Mouse (Mus musculus): Measurements from ENCODE around the gene Lrrc36. TPM values are rescaled to one million over a fixed set of nuclear protein-coding genes. Genes with fewer than 3 reads are reported as not detected.

Lrrc36 gene
- total and polyA plus RNA-seq, 3 experiments: 0.19 to 0.34 (median 0.26) TPM

GRCm38 (mm10) chr8:105475254-105475653 lies 61.9 kb downstream of the Lrrc36 start:
- H3K79me2 ChIP-seq (replicated peaks; ENCODE audit: control insufficient read depth, extremely low read depth, insufficient read depth, poor library complexity, severe bottlenecking): no peaks in the 10 kb centered on the region
- no peaks in the 10 kb centered on the region for H3K4me1 ChIP-seq (ENCODE audit: control insufficient read depth in 1 of 2, insufficient read depth in 2 of 2)
- no peak for TF ChIP-seq CHD2 (IDR thresholded peaks at IDR 0.05; ENCODE audit: low read length)
- TF ChIP-seq JUND (conservative IDR thresholded peaks at IDR 0.05; ENCODE audit: low read depth, low read length): no peak
- no peak for TF ChIP-seq MYC (IDR thresholded peaks at IDR 0.05; ENCODE audit: low read depth, low read length)
- TF ChIP-seq MEF2A (IDR thresholded peaks at IDR 0.05; ENCODE audit: borderline replicate concordance, low read depth, low read length): no peak
- no peak for TF ChIP-seq MAZ (IDR thresholded peaks at IDR 0.05; ENCODE audit: low read depth, low read length)
- no peak for TF ChIP-seq MAFK (IDR thresholded peaks at IDR 0.05; ENCODE audit: insufficient replicate concordance, low read length)
- no peak for TF ChIP-seq NRF1 (IDR thresholded peaks at IDR 0.05; ENCODE audit: low read depth, low read length)
- TF ChIP-seq ZKSCAN1 (IDR thresholded peaks at IDR 0.05; ENCODE audit: borderline replicate concordance, low read depth, low read length): no peak
- H3K36me3 ChIP-seq (replicated peaks in 1 of 2; ENCODE audit: control insufficient read depth in 1 of 2, insufficient read depth in 1 of 2, low read length in 1 of 2): peaks cover 0 to 27% of the 10 kb centered on the region in 2 experiments
- in situ Hi-C loops (cut with MboI; ENCODE audit: low pct_ligation_motif_present, low pct_unique_long_range_greater_than_20kb, low sequenced_read_pairs) (loop anchor here (10.0 kb wide), 1 partner anchor 110 kb away; no protein-coding TSS in a partner anchor), dilution Hi-C loops (cut with MboI; ENCODE audit: extremely low pct_ligation_motif_present, extremely low pct_unique_long_range_greater_than_20kb, low sequenced_read_pairs) (no loop called here)
- H3K27me3 ChIP-seq (replicated peaks): no peaks in the 10 kb centered on the region
- H3K9me3 ChIP-seq (replicated peaks; ENCODE audit: low read length): no peaks in the 10 kb centered on the region
- no peak overlapping the region for H3K4me3 ChIP-seq (replicated peaks in 1 of 3; ENCODE audit: low read depth in 2 of 3, low read length in 2 of 3, poor library complexity in 1 of 3)
- no peak overlapping the region for H3K4me2 ChIP-seq (ENCODE audit: insufficient read depth, low read depth, poor library complexity, severe bottlenecking)
- DNase-seq (ENCODE audit: extremely low read depth): no peak
- H3K9ac ChIP-seq (ENCODE audit: insufficient read depth, low read depth): no peak overlapping the region
- no peak overlapping the region for H3K27ac ChIP-seq (ENCODE audit: insufficient read depth, low read depth)

GRCm38 (mm10) chr8:105475742-105476141 lies 62.4 kb downstream of the Lrrc36 start:
- Histone ChIP-seq H3K4me1 (ENCODE audit: control insufficient read depth in 1 of 2, insufficient read depth in 2 of 2) (no peaks in the 10 kb centered on the region), H3K27me3 (replicated peaks) (no peaks in the 10 kb centered on the region), H3K79me2 (replicated peaks; ENCODE audit: control insufficient read depth, extremely low read depth, insufficient read depth, poor library complexity, severe bottlenecking) (no peaks in the 10 kb centered on the region), H3K36me3 (replicated peaks in 1 of 2; ENCODE audit: control insufficient read depth in 1 of 2, insufficient read depth in 1 of 2, low read length in 1 of 2) (peaks cover 0 to 27% of the 10 kb centered on the region in 2 experiments), H3K4me3 (replicated peaks in 1 of 3; ENCODE audit: low read depth in 2 of 3, low read length in 2 of 3, poor library complexity in 1 of 3) (no peak overlapping the region), H3K4me2 (ENCODE audit: insufficient read depth, low read depth, poor library complexity, severe bottlenecking) (no peak overlapping the region), H3K9me3 (replicated peaks; ENCODE audit: low read length) (no peaks in the 10 kb centered on the region), H3K27ac (ENCODE audit: insufficient read depth, low read depth) (no peak overlapping the region), H3K9ac (ENCODE audit: insufficient read depth, low read depth) (no peak overlapping the region)
- in situ Hi-C loops (cut with MboI; ENCODE audit: low pct_ligation_motif_present, low pct_unique_long_range_greater_than_20kb, low sequenced_read_pairs) (loop anchor here (10.0 kb wide), 1 partner anchor 111 kb away; no protein-coding TSS in a partner anchor), dilution Hi-C loops (cut with MboI; ENCODE audit: extremely low pct_ligation_motif_present, extremely low pct_unique_long_range_greater_than_20kb, low sequenced_read_pairs) (no loop called here)
- no peak for TF ChIP-seq SIN3A (IDR thresholded peaks at IDR 0.05; ENCODE audit: low read length)
- TF ChIP-seq SMC3 (IDR thresholded peaks at IDR 0.05; ENCODE audit: low read depth, low read length): no peak
- TF ChIP-seq ZMIZ1 (IDR thresholded peaks at IDR 0.05; ENCODE audit: low read depth, low read length): no peak
- TF ChIP-seq ZNF384 (IDR thresholded peaks at IDR 0.05; ENCODE audit: low read depth, low read length): no peak
- no peak for DNase-seq (ENCODE audit: extremely low read depth)

- H3K9me3 ChIP-seq (replicated peaks; ENCODE audit: low read length): no peaks in the 10 kb centered on the region
- dilution Hi-C loops (cut with MboI; ENCODE audit: extremely low pct_ligation_motif_present, extremely low pct_unique_long_range_greater_than_20kb, low sequenced_read_pairs): no loop called here
- no peaks in the 10 kb centered on the region for H3K4me1 ChIP-seq (ENCODE audit: control insufficient read depth in 1 of 2, insufficient read depth in 2 of 2)
- TF ChIP-seq BHLHE40 (IDR thresholded peaks at IDR 0.05; ENCODE audit: low read depth, low read length): no peak
- no peak for TF ChIP-seq ZNF384 (IDR thresholded peaks at IDR 0.05; ENCODE audit: low read depth, low read length)
- no peak for TF ChIP-seq USF1 (IDR thresholded peaks at IDR 0.05; ENCODE audit: low read depth, low read length)
- no peak for TF ChIP-seq ETS1 (conservative IDR thresholded peaks at IDR 0.05; ENCODE audit: low read depth, low read length)
- TF ChIP-seq ZKSCAN1 (IDR thresholded peaks at IDR 0.05; ENCODE audit: borderline replicate concordance, low read depth, low read length): no peak
- no peak for TF ChIP-seq NRF1 (IDR thresholded peaks at IDR 0.05; ENCODE audit: low read depth, low read length)
- DNase-seq (ENCODE audit: extremely low read depth): no peak
- no peaks in the 10 kb centered on the region for H3K79me2 ChIP-seq (replicated peaks; ENCODE audit: control insufficient read depth, extremely low read depth, insufficient read depth, poor library complexity, severe bottlenecking)
- H3K27ac ChIP-seq (ENCODE audit: insufficient read depth, low read depth): no peak overlapping the region
- in situ Hi-C loops (cut with MboI; ENCODE audit: low pct_ligation_motif_present, low pct_unique_long_range_greater_than_20kb, low sequenced_read_pairs): loop anchor here (10.0 kb wide), 1 partner anchor 111 kb away; no protein-coding TSS in a partner anchor
- no peaks in the 10 kb centered on the region for H3K27me3 ChIP-seq (replicated peaks)
- no peak overlapping the region for H3K4me3 ChIP-seq (replicated peaks in 1 of 3; ENCODE audit: low read depth in 2 of 3, low read length in 2 of 3, poor library complexity in 1 of 3)
- peaks cover 0 to 27% of the 10 kb centered on the region in 2 experiments for H3K36me3 ChIP-seq (replicated peaks in 1 of 2; ENCODE audit: control insufficient read depth in 1 of 2, insufficient read depth in 1 of 2, low read length in 1 of 2)
- no peak overlapping the region for H3K9ac ChIP-seq (ENCODE audit: insufficient read depth, low read depth)
- H3K4me2 ChIP-seq (ENCODE audit: insufficient read depth, low read depth, poor library complexity, severe bottlenecking): no peak overlapping the region
Measured at GRCm38 (mm10) chr8:105476161-105476560, 62.8 kb downstream of the Lrrc36 start.
